Mouse (Mus musculus) liver, embryonic 14.5 days (tissue): Measurements from ENCODE around the gene Sec24a.
A peak's percentile ranks its signal among the peaks of the same experiment; 100 is the strongest.

Source experiments
- CTCF ChIP-seq: IDR thresholded peaks from 2 replicates; pipeline ENCODE4 v1.5.1; 2016; ENCODE audit warnings: antibody characterized with exemption, low read depth, control low read depth
- EP300 ChIP-seq: IDR thresholded peaks from 2 replicates; pipeline ENCODE4 v1.6.1; 2016; ENCODE audit warnings: antibody characterized with exemption, low read depth

- TF ChIP-seq CTCF (peak; percentile 55), EP300 (no peak)
These were observed 59.9 kb downstream of the Sec24a start for GRCm38 (mm10) chr11:51703379-51703998.
